8 mouse cellular contexts compared by ENCODE assay signal in the genomic region with DNA sequence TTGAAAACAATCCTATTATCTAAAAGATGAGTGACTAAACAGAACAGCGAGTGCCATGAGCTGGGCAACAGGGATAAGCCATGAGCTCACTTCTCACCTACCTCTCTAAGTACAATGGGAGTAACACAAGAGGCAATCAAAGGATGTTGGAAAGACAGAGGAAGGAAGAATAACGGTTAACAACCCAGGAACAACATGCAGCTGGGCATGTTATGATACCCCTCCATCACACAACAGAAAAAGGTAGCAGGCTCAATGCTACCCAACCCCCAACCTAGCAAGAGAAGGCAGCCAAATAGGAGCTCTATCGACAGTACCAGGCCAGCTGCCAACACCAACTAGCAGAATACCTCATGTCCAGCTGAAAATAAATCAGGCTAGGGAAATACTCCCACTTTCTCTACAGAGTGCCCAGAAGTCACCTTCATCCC.
DNase-seq lines count a peak whose midpoint lies in the region; ATAC-seq and TF ChIP-seq lines count a peak whose summit lies in the region.

No protein-coding gene starts in this region.

- intact Hi-C loops in gastrocnemius, adult 2 months (cut with DNase I) = loop anchor here (5.0 kb wide), 2 partner anchors 41 to 66 kb away; a partner anchor contains a TSS

- H3K27me3 ChIP-seq in heart, embryonic 11.5 days (ENCODE audit: control insufficient read depth, insufficient read depth, low read length) = no peaks in the 10 kb centered on the region
- H3K27me3 ChIP-seq in testis, adult 2 months (ENCODE audit: control insufficient read depth, insufficient read depth, low read length) = no peaks in the 10 kb centered on the region

- H3K4me2 ChIP-seq in heart, embryonic 11.5 days = no peak overlapping the region

- 28% methylated on average over 3 of the region's 3 CpGs for WGBS in heart, embryonic 11.5 days (ENCODE audit: insufficient replicate concordance)

- H3K9ac ChIP-seq in heart, embryonic 11.5 days (ENCODE audit: low read depth, low read length) = no peak overlapping the region

- H3K36me3 ChIP-seq in heart, embryonic 11.5 days (ENCODE audit: control insufficient read depth, insufficient read depth, low read length) = no peaks in the 10 kb centered on the region
- no peaks in the 10 kb centered on the region for H3K36me3 ChIP-seq in testis, adult 2 months (ENCODE audit: control insufficient read depth, insufficient read depth, low read length)

- DNase-seq in heart, adult 11 months = peak; percentile 98
- peak; percentile 63 for DNase-seq in NIH3T3 (ENCODE audit: low read depth)
- peak; percentile 70 for DNase-seq in gastrocnemius, adult 2 months
- peak; percentile 87 to 93 for DNase-seq in kidney, postnatal 36 days

- H3K9me3 ChIP-seq in heart, embryonic 11.5 days (replicated peaks; ENCODE audit: control insufficient read depth, low read length) = no peaks in the 10 kb centered on the region

- H3K4me1 ChIP-seq in heart, embryonic 11.5 days (ENCODE audit: control insufficient read depth, insufficient read depth, low read length) = peaks cover 5% of the 10 kb centered on the region; the same call in 1 of the 2 replicates
- H3K4me1 ChIP-seq in testis, adult 2 months (ENCODE audit: control insufficient read depth, insufficient read depth, low read length) = peaks cover 2% of the 10 kb centered on the region; the same call in 1 of the 2 replicates

- ATAC-seq in heart, embryonic 11.5 days (replicated peaks; ENCODE audit: insufficient number of reproducible peaks, low FRiP score, low TSS enrichment) = no peak
- ATAC-seq in CD4-positive, CD25-positive, alpha-beta regulatory T cell, adult 4 months = no peak
- no peak for ATAC-seq in erythroblast, adult 5-6 weeks (replicated peaks; ENCODE audit: low FRiP score, poor library complexity, severe bottlenecking)

- no peak overlapping the region for H3K4me3 ChIP-seq in heart, embryonic 11.5 days (ENCODE audit: low read depth, low read length)
- H3K4me3 ChIP-seq in gastrocnemius, adult 2 months = peak overlapping the region; percentile 15; the same call in 1 of the 2 replicates
- H3K4me3 ChIP-seq in testis, adult 2 months (ENCODE audit: control insufficient read depth, low read depth, low read length) = no peak overlapping the region

- TF ChIP-seq CTCF in gastrocnemius, adult 2 months (IDR thresholded peaks at IDR 0.05) = no peak
- TF ChIP-seq CTCF in testis, adult 2 months (IDR thresholded peaks at IDR 0.05; ENCODE audit: control insufficient read depth, insufficient read depth, insufficient replicate concordance, low read depth, low read length) = no peak

- no peak for TF ChIP-seq POLR2A in testis, adult 2 months (IDR thresholded peaks at IDR 0.05; ENCODE audit: control insufficient read depth, low read depth, low read length)

- no peak overlapping the region for H3K27ac ChIP-seq in heart, embryonic 11.5 days (ENCODE audit: low read depth, low read length)
- H3K27ac ChIP-seq in gastrocnemius, adult 2 months = peak overlapping the region; percentile 88
- H3K27ac ChIP-seq in testis, adult 2 months (ENCODE audit: control insufficient read depth, insufficient read depth, low read depth, low read length) = peak overlapping the region; percentile 53; the same call in 1 of the 2 replicates
